Comparison of ENCODE assay signal across 8 mouse cellular contexts in genomic region chr1:14504767-14505343, GRCm38 (mm10).
DNase-seq lines count a peak whose midpoint lies in the region; ATAC-seq and TF ChIP-seq lines count a peak whose summit lies in the region.

No protein-coding gene starts in this region.

- H3K9me3 ChIP-seq in heart, embryonic 12.5 days (replicated peaks): no peaks in the 10 kb centered on the region
- H3K9me3 ChIP-seq in CH12.LX (replicated peaks; ENCODE audit: low read length): no peaks in the 10 kb centered on the region
- no peaks in the 10 kb centered on the region for H3K9me3 ChIP-seq in forebrain, embryonic 12.5 days
- H3K9me3 ChIP-seq in limb, embryonic 12.5 days: no peaks in the 10 kb centered on the region

- TF ChIP-seq RAD21 in CH12.LX (IDR thresholded peaks at IDR 0.05; ENCODE audit: low read depth, low read length): no peak

- no peak for DNase-seq in heart, adult 2 months
- no peak for DNase-seq in CH12.LX (ENCODE audit: extremely low read depth)
- DNase-seq in T-cell, adult 2 months (ENCODE audit: low spot score): no peak
- DNase-seq in thymus, postnatal 10 days (ENCODE audit: low spot score in 2 of 2): no peak

- no peaks in the 10 kb centered on the region for H3K79me2 ChIP-seq in heart, adult 2 months (replicated peaks; ENCODE audit: control insufficient read depth, insufficient read depth, low read length)
- H3K79me2 ChIP-seq in CH12.LX (replicated peaks; ENCODE audit: control insufficient read depth, extremely low read depth, insufficient read depth, poor library complexity, severe bottlenecking): no peaks in the 10 kb centered on the region

- peaks cover 17% of the 10 kb centered on the region for H3K4me1 ChIP-seq in heart, embryonic 12.5 days (replicated peaks)
- H3K4me1 ChIP-seq in heart, adult 2 months (ENCODE audit: control insufficient read depth, insufficient read depth, low read length): no peaks in the 10 kb centered on the region
- 0 out of 4 replicates have a peak, but pooled peaks cover 0 to 2% of the 10 kb centered on the region in 2 experiments for H3K4me1 ChIP-seq in CH12.LX (ENCODE audit: control insufficient read depth in 1 of 2, insufficient read depth in 2 of 2)
- H3K4me1 ChIP-seq in forebrain, embryonic 12.5 days: peaks cover 30% of the 10 kb centered on the region
- H3K4me1 ChIP-seq in limb, embryonic 12.5 days (replicated peaks): peaks cover 44% of the 10 kb centered on the region

- intact Hi-C loops in heart, adult 2 months (cut with DNase I): no loop called here

- no peak overlapping the region for H3K9ac ChIP-seq in heart, embryonic 12.5 days
- H3K9ac ChIP-seq in heart, adult 2 months (ENCODE audit: low read depth, low read length): no peak overlapping the region
- no peak overlapping the region for H3K9ac ChIP-seq in CH12.LX (ENCODE audit: insufficient read depth, low read depth)
- no peak overlapping the region for H3K9ac ChIP-seq in forebrain, embryonic 12.5 days
- H3K9ac ChIP-seq in limb, embryonic 12.5 days (replicated peaks): no peak overlapping the region

- no peak overlapping the region for H3K27ac ChIP-seq in heart, embryonic 12.5 days (ENCODE audit: poor library complexity, severe bottlenecking)
- H3K27ac ChIP-seq in heart, adult 2 months: no peak overlapping the region
- H3K27ac ChIP-seq in CH12.LX (ENCODE audit: insufficient read depth, low read depth): no peak overlapping the region
- no peak overlapping the region for H3K27ac ChIP-seq in forebrain, embryonic 12.5 days
- H3K27ac ChIP-seq in limb, embryonic 12.5 days: peak overlapping the region; percentile 35; the same call in 1 of the 2 replicates

- in situ Hi-C loops in CH12.LX (cut with MboI; ENCODE audit: low pct_ligation_motif_present, low pct_unique_long_range_greater_than_20kb, low sequenced_read_pairs): no loop called here

- dilution Hi-C loops in CH12.LX (cut with MboI; ENCODE audit: extremely low pct_ligation_motif_present, extremely low pct_unique_long_range_greater_than_20kb, low sequenced_read_pairs): no loop called here

- H3K4me2 ChIP-seq in heart, embryonic 12.5 days: peak overlapping the region; percentile 59
- H3K4me2 ChIP-seq in CH12.LX (ENCODE audit: insufficient read depth, low read depth, poor library complexity, severe bottlenecking): peak overlapping the region; percentile 45; the same call in 1 of the 2 replicates
- H3K4me2 ChIP-seq in forebrain, embryonic 12.5 days: peak overlapping the region; percentile 43
- H3K4me2 ChIP-seq in limb, embryonic 12.5 days: peak overlapping the region; percentile 92

- 2% methylated on average over 12 of the region's 12 CpGs for WGBS in heart, embryonic 12.5 days
- 4% methylated on average over 12 of the region's 12 CpGs for WGBS in heart, adult 2 months
- 3% methylated on average over 12 of the region's 12 CpGs for WGBS in forebrain, embryonic 12.5 days
- 6% methylated on average over 12 of the region's 12 CpGs for WGBS in limb, embryonic 12.5 days

- peaks cover 63% of the 10 kb centered on the region for H3K27me3 ChIP-seq in heart, embryonic 12.5 days (replicated peaks)
- H3K27me3 ChIP-seq in heart, adult 2 months (ENCODE audit: control insufficient read depth, insufficient read depth, low read length): peaks cover 10% of the 10 kb centered on the region
- H3K27me3 ChIP-seq in CH12.LX (replicated peaks): no peaks in the 10 kb centered on the region
- H3K27me3 ChIP-seq in forebrain, embryonic 12.5 days: peaks cover 57% of the 10 kb centered on the region
- H3K27me3 ChIP-seq in limb, embryonic 12.5 days: peaks cover 56% of the 10 kb centered on the region

- no peaks in the 10 kb centered on the region for H3K36me3 ChIP-seq in heart, embryonic 12.5 days
- H3K36me3 ChIP-seq in heart, adult 2 months (ENCODE audit: control insufficient read depth, insufficient read depth, low read length): no peaks in the 10 kb centered on the region
- no peaks in the 10 kb centered on the region for H3K36me3 ChIP-seq in CH12.LX (replicated peaks in 1 of 2; ENCODE audit: control insufficient read depth in 1 of 2, insufficient read depth in 1 of 2, low read length in 1 of 2)
- H3K36me3 ChIP-seq in forebrain, embryonic 12.5 days (replicated peaks): no peaks in the 10 kb centered on the region
- H3K36me3 ChIP-seq in limb, embryonic 12.5 days: no peaks in the 10 kb centered on the region

- TF ChIP-seq CTCF in heart, adult 2 months (IDR thresholded peaks at IDR 0.05): no peak
- TF ChIP-seq CTCF in CH12.LX (conservative IDR thresholded peaks at IDR 0.05 in 1 of 2, IDR thresholded peaks at IDR 0.05 in 1 of 2; ENCODE audit: low read depth in 2 of 2, low read length in 2 of 2): no peak

- peak overlapping the region; percentile 26; the same call in 1 of the 2 replicates for H3K4me3 ChIP-seq in heart, embryonic 12.5 days
- H3K4me3 ChIP-seq in heart, adult 2 months: no peak overlapping the region
- H3K4me3 ChIP-seq in CH12.LX (replicated peaks in 1 of 3; ENCODE audit: low read depth in 2 of 3, low read length in 2 of 3, poor library complexity in 1 of 3): no peak overlapping the region
- H3K4me3 ChIP-seq in forebrain, embryonic 12.5 days (replicated peaks): peak overlapping the region; percentile 23
- H3K4me3 ChIP-seq in limb, embryonic 12.5 days (replicated peaks): peak overlapping the region; percentile 27

- no peak for ATAC-seq in heart, embryonic 12.5 days (ENCODE audit: insufficient number of reproducible peaks, low FRiP score)
- ATAC-seq in forebrain, embryonic 12.5 days (ENCODE audit: low FRiP score): no peak
- no peak for ATAC-seq in limb, embryonic 12.5 days (ENCODE audit: insufficient number of reproducible peaks, insufficient read depth, low FRiP score, low TSS enrichment, low read depth)
- ATAC-seq in erythroid progenitor cell, adult 5-6 weeks (replicated peaks; ENCODE audit: low FRiP score, poor library complexity, severe bottlenecking): no peak

- no peak for TF ChIP-seq POLR2A in heart, adult 2 months (IDR thresholded peaks at IDR 0.05; ENCODE audit: insufficient read depth, low read depth, low read length)
- no peak for TF ChIP-seq POLR2A in CH12.LX (IDR thresholded peaks at IDR 0.05; ENCODE audit: low read depth, low read length)

- no peak for TF ChIP-seq EP300 in heart, adult 2 months (IDR thresholded peaks at IDR 0.05; ENCODE audit: insufficient read depth, low read depth, low read length)
- no peak for TF ChIP-seq EP300 in CH12.LX (IDR thresholded peaks at IDR 0.05; ENCODE audit: low read length)

TF ChIP-seq in CH12.LX, 34 proteins besides CTCF, POLR2A, EP300 and RAD21:
- TF ChIP-seq MXI1 (IDR thresholded peaks at IDR 0.05; ENCODE audit: low read depth, low read length) (no peak), TCF12 (IDR thresholded peaks at IDR 0.05; ENCODE audit: low read depth, low read length) (no peak), ZC3H11A (IDR thresholded peaks at IDR 0.05; ENCODE audit: low read depth, low read length) (no peak), MAFK (IDR thresholded peaks at IDR 0.05; ENCODE audit: insufficient replicate concordance, low read length) (no peak), HCFC1 (IDR thresholded peaks at IDR 0.05; ENCODE audit: low read depth, low read length) (no peak), GABPA (IDR thresholded peaks at IDR 0.05; ENCODE audit: insufficient replicate concordance, low read depth, low read length) (no peak), IRF4 (IDR thresholded peaks at IDR 0.05; ENCODE audit: low read depth, low read length) (no peak), CHD2 (IDR thresholded peaks at IDR 0.05; ENCODE audit: low read length) (no peak), NELFE (IDR thresholded peaks at IDR 0.05; ENCODE audit: low read depth, low read length) (no peak), PAX5 (IDR thresholded peaks at IDR 0.05; ENCODE audit: low read length) (no peak), ZMIZ1 (IDR thresholded peaks at IDR 0.05; ENCODE audit: low read depth, low read length) (no peak), NRF1 (IDR thresholded peaks at IDR 0.05; ENCODE audit: low read depth, low read length) (no peak), MAX (IDR thresholded peaks at IDR 0.05; ENCODE audit: low read length) (no peak), ZKSCAN1 (IDR thresholded peaks at IDR 0.05; ENCODE audit: borderline replicate concordance, low read depth, low read length) (no peak), BHLHE40 (IDR thresholded peaks at IDR 0.05; ENCODE audit: low read depth, low read length) (no peak), MYC (IDR thresholded peaks at IDR 0.05; ENCODE audit: low read depth, low read length) (no peak), USF2 (conservative IDR thresholded peaks at IDR 0.05; ENCODE audit: low read depth, low read length) (no peak), ZNF384 (IDR thresholded peaks at IDR 0.05; ENCODE audit: low read depth, low read length) (no peak), MEF2A (IDR thresholded peaks at IDR 0.05; ENCODE audit: borderline replicate concordance, low read depth, low read length) (no peak)
TF ChIP-seq in CH12.LX: peak in this region for 0.

Comparison
In these comparisons a context has a peak if more than half of its experiments do, and no peak if none do; other contexts are left out.
1. H3K4me3 ChIP-seq: peak in heart, embryonic 12.5 days (single experiment), forebrain, embryonic 12.5 days (single experiment) and limb, embryonic 12.5 days (single experiment); none in heart, adult 2 months (single experiment) and CH12.LX (0 of 3).
2. Peak in every context shown above with its lines, with median percentiles within 50 percentile points of each other: H3K4me2 ChIP-seq.